Mouse (Mus musculus): ENCODE data around the gene Ggn.

GRCm38 (mm10) chr7:29151486-29151885 is 18.5 kb upstream of the Ggn start:
- TF ChIP-seq CTCF (IDR thresholded peaks at IDR 0.05 in 2 of 3, conservative IDR thresholded peaks at IDR 0.05 in 1 of 3; ENCODE audit: control insufficient read depth in 1 of 3, insufficient read depth in 1 of 3, low read depth in 2 of 3, low read length in 3 of 3, poor library complexity in 1 of 3, severe bottlenecking in 1 of 3), result no peak
- TF ChIP-seq GABPA (IDR thresholded peaks at IDR 0.05; ENCODE audit: low read depth, low read length), result no peak
- no peak for TF ChIP-seq POLR2AphosphoS2 (IDR thresholded peaks at IDR 0.05; ENCODE audit: low read length)
- no peak for TF ChIP-seq NELFE (IDR thresholded peaks at IDR 0.05; ENCODE audit: low read depth, low read length)
- no peak for TF ChIP-seq POLR2A (IDR thresholded peaks at IDR 0.05; ENCODE audit: control insufficient read depth in 1 of 2, insufficient read depth in 1 of 2, low read depth in 1 of 2, low read length in 2 of 2, poor library complexity in 1 of 2)
- no peak for TF ChIP-seq TCF12 (IDR thresholded peaks at IDR 0.05; ENCODE audit: low read depth, low read length)
- TF ChIP-seq BHLHE40 (IDR thresholded peaks at IDR 0.05; ENCODE audit: borderline replicate concordance, low read depth, low read length), result no peak

All from MEL (cell line).